Mouse (Mus musculus) forebrain, postnatal 0 days (tissue): Measurements from ENCODE around the gene Efna5. TPM values are rescaled to one million over a fixed set of nuclear protein-coding genes. Genes with fewer than 3 reads are reported as not detected.

Experiments used
- ATAC-seq: fragments of 200-750 bp; cut with Nextera tagmentation; 2 replicates; pipeline ENCODE4 v1.8.0; 2017; ENCODE audit warnings: mild to moderate bottlenecking, moderate library complexity
- DNase-seq: peaks from one replicate; pipeline ENCODE4 v3.0.0-alpha.2; 2015
- H3K27ac ChIP-seq: fragments of 300-500 bp; sonication (generic); 2 replicates; pipeline ENCODE4 v1.5.1; 2014; ENCODE audit warnings: low read depth, mild to moderate bottlenecking, antibody characterized with exemption, low read length, moderate library complexity, mixed read lengths
- H3K27me3 ChIP-seq: fragments of 300-500 bp; sonication (generic); 2 replicates; pipeline ENCODE4 v1.6.1; 2014; ENCODE audit warnings: mild to moderate bottlenecking, low read length, mixed read lengths; ENCODE audit not compliant: insufficient read depth
- H3K36me3 ChIP-seq: fragments of 300-500 bp; sonication (generic); 2 replicates; pipeline ENCODE4 v1.6.1; 2014; ENCODE audit warnings: mild to moderate bottlenecking, moderate library complexity; ENCODE audit not compliant: insufficient read depth
- H3K4me1 ChIP-seq: fragments of 300-500 bp; sonication (generic); 2 replicates; pipeline ENCODE4 v1.6.1; 2014; ENCODE audit warnings: antibody characterized with exemption; ENCODE audit not compliant: insufficient read depth
- H3K4me2 ChIP-seq: fragments of 300-500 bp; sonication (generic); 2 replicates; pipeline ENCODE4 v1.6.1; 2014; ENCODE audit warnings: low read depth, mild to moderate bottlenecking, moderate library complexity
- H3K4me3 ChIP-seq: fragments of 300-500 bp; sonication (generic); 2 replicates; pipeline ENCODE4 v1.5.1; 2014; ENCODE audit warnings: low read depth, low read length, mixed read lengths
- H3K9ac ChIP-seq: fragments of 300-500 bp; sonication (generic); 2 replicates; pipeline ENCODE4 v1.6.1; 2014; ENCODE audit warnings: mild to moderate bottlenecking
- H3K9me3 ChIP-seq: fragments of 300-500 bp; sonication (generic); 2 replicates; pipeline ENCODE4 v1.6.1; 2016; ENCODE audit warnings: low read length
- CTCF ChIP-seq: sonication (generic); IDR thresholded peaks from 2 replicates; pipeline ENCODE4 v1.5.1; 2016; ENCODE audit warnings: antibody characterized with exemption, control low read depth, low read depth
- WGBS: fragments of 180-500 bp; shearing (Covaris S2); extraction: QIAGEN DNeasy Blood & Tissue Kit; methylation state at CpG from one replicate; pipeline ENCODE4 v1.1.7; 2014; 5-methylcytosine and 5-hydroxymethylcytosine counted together
- polyA plus RNA-seq: library from polyadenylated mRNA; unstranded; fragments of >200 nt; fragmentation: Nextera tagmentation; extraction: Ambion mirVana; gene quantifications from 2 replicates; pipeline ENCODE4 v1.2.1, GENCODE M21; 2015
- total RNA-seq: library from RNA; depleted of rRNA; stranded (reverse); fragments of >200 nt; gene quantifications from 2 replicates; pipeline ENCODE4 v1.2.3, GENCODE M21; 2014

Efna5 gene
- total and polyA plus RNA-seq, 2 experiments from 2014 or later, result 7.0 to 27.0 TPM

DNA sequence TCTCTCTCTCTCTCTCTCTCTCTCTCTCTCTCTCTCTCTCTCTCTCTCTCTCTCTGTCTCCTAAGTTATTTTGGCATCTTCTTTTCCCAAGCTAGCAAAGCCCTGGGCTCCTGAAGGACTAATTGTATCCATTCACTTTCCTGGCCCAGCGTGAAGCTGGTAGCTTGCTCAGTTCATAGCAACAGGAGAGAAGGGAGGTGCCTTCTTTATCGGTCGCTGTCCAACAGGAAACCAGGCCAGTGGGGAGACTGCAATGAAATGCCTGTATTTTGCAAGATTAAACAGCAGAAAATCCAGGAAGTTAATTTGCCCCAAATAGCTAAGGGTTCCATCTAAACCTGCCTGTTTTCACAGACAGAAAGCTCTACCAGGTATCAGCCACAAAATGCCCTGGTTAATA is 5.4 kb downstream of the Efna5 start:
- WGBS, result 28% methylated on average over 3 of the region's 3 CpGs

DNA sequence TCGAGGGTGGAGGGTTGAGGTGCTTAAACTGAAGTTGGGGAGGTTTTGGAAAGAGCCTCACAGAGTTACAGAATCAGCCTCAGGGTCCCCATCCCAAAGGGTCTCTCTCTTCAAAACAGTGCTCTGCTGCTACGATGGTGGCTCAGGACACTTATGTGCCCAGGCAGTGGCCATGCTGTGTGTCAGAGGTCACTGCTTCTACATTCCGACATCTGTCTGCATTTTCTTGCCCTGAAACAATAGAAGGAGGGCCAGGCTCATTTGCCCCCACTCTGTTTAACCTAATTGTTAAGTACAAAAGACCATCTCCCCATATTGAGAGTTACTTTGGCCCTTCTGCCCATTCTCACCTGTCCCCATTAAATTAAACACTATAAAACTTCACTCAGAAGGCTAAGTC is 9.2 kb downstream of the Efna5 start:
- WGBS, result 13% methylated on average over 3 of the region's 3 CpGs
- no peak overlapping the region for H3K4me2 ChIP-seq
- no peak for TF ChIP-seq CTCF

More for the DNA sequence above, 5.4 kb downstream of the Efna5 start:
- H3K4me3 ChIP-seq, result no peak overlapping the region
- ATAC-seq, result no peak
- no peak overlapping the region for H3K4me2 ChIP-seq
- H3K27ac ChIP-seq, result no peak overlapping the region
- TF ChIP-seq CTCF, result no peak
- H3K9ac ChIP-seq, result no peak overlapping the region
- no peaks in the 10 kb centered on the region for H3K4me1 ChIP-seq
- peaks cover 22% of the 10 kb centered on the region; the same call in 1 of the 2 replicates for H3K27me3 ChIP-seq
- DNase-seq, result no peak
- no peaks in the 10 kb centered on the region for H3K36me3 ChIP-seq
- H3K9me3 ChIP-seq, result no peaks in the 10 kb centered on the region

DNA sequence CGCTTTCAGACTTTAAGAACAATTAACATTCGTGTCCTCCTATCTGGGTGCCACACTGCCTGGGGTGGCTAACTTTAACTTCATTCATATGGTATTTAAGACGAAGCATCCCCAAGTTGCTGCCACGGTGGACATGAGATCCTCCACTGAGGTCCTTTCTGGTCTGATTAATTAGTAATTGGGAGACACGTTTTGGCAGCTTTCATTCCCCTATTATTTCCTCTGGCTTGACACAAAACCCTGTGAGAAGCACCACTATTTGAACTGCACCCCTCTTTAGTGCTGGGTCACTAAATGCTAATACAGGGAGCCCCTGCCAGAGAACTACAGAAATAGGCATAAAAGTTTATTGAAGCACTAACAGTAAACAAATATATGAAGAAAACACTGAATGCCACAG is 9.9 kb downstream of the Efna5 start:
- peaks cover 5% of the 10 kb centered on the region; the same call in 1 of the 2 replicates for H3K27me3 ChIP-seq
- no peaks in the 10 kb centered on the region for H3K36me3 ChIP-seq
- 18% methylated on average over 5 of the region's 5 CpGs for WGBS
- H3K4me2 ChIP-seq, result no peak overlapping the region
- ATAC-seq, result no peak
- no peak overlapping the region for H3K27ac ChIP-seq
- H3K4me1 ChIP-seq, result no peaks in the 10 kb centered on the region
- no peaks in the 10 kb centered on the region for H3K9me3 ChIP-seq
- DNase-seq, result no peak
- TF ChIP-seq CTCF, result no peak
- H3K9ac ChIP-seq, result no peak overlapping the region
- no peak overlapping the region for H3K4me3 ChIP-seq

More for the DNA sequence above, 9.2 kb downstream of the Efna5 start:
- no peak overlapping the region for H3K27ac ChIP-seq
- no peak overlapping the region for H3K4me3 ChIP-seq
- H3K36me3 ChIP-seq, result no peaks in the 10 kb centered on the region
- peaks cover 5% of the 10 kb centered on the region; the same call in 1 of the 2 replicates for H3K27me3 ChIP-seq
- ATAC-seq (no peak), DNase-seq (no peak)
- no peaks in the 10 kb centered on the region for H3K4me1 ChIP-seq
- H3K9ac ChIP-seq, result no peak overlapping the region
- H3K9me3 ChIP-seq, result no peaks in the 10 kb centered on the region

DNA sequence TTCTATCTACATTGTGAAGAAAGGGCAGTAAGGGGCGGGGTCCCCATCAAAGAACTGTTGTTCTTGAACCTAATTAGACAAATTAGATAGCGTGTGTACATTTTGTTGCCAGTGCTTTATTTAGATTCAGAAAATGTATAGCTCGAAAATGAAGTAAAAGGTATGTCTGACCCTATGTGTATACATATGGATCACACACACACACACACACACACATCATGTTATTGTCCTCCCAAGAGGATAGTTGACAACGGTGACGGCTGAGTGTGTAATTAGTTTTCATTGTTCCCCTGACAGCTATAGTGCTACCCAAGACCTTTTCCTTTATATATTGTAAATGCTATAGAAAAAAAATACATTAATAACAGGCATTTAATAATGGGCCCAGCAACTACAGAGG is 10.7 kb downstream of the Efna5 start:
- peaks cover 5% of the 10 kb centered on the region; the same call in 1 of the 2 replicates for H3K27me3 ChIP-seq
- no peak overlapping the region for H3K4me2 ChIP-seq
- 34% methylated on average over 5 of the region's 5 CpGs for WGBS
- H3K27ac ChIP-seq, result no peak overlapping the region
- no peaks in the 10 kb centered on the region for H3K4me1 ChIP-seq
- DNase-seq (no peak), ATAC-seq (no peak)
- no peak overlapping the region for H3K9ac ChIP-seq
- no peak for TF ChIP-seq CTCF
- H3K36me3 ChIP-seq, result no peaks in the 10 kb centered on the region
- no peaks in the 10 kb centered on the region for H3K9me3 ChIP-seq
- H3K4me3 ChIP-seq, result no peak overlapping the region

DNA sequence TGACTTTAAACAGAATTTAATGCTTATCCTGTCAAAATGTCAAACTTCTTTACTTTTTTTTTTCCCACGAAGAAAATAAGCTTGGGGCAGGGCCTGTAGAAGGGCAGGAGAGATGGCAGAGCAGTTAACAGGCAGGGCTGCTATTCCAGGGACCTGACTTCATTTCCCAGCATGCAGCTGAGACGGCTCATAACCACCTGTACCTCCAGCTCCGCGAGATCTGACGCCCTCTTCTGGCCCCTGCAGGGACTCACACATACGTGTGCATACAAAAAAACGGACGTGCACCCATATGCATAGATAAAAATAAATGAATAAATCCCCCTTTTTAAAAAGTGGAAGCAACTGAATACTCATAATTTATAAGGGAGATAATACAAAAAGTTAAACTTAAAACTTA is 16.2 kb downstream of the Efna5 start:
- no peak for TF ChIP-seq CTCF
- Histone ChIP-seq H3K4me1 (0 out of 2 replicates have a peak, but pooled peaks cover 3% of the 10 kb centered on the region), H3K9ac (no peak overlapping the region), H3K4me3 (no peak overlapping the region), H3K27me3 (no peaks in the 10 kb centered on the region), H3K36me3 (no peaks in the 10 kb centered on the region), H3K27ac (no peak overlapping the region), H3K9me3 (no peaks in the 10 kb centered on the region), H3K4me2 (no peak overlapping the region)
- WGBS, result 95% methylated on average over 8 of the region's 8 CpGs
- no peak for DNase-seq
- no peak for ATAC-seq

DNA sequence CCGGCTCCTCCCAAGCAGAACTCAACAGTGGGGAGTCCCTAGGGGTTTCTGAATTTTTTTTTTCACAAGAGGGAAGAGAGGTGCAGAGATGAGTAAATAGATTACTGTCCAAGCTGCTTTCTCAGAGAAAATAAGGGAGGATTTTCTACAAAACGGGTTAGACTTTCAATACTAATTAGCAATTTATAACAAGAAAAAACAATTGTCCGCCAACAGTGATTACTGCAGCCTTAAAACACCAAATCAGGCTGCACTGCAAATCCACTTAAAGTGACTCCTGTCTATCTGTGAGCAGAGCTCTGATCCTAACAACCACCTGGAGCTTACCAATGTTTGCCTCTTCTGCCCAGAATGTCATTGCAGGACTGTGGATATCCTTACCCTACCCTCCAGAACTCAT is 18.1 kb downstream of the Efna5 start:
- no peak for DNase-seq
- no peak for ATAC-seq
- no peak overlapping the region for H3K4me3 ChIP-seq
- H3K36me3 ChIP-seq, result no peaks in the 10 kb centered on the region
- H3K27ac ChIP-seq, result no peak overlapping the region
- TF ChIP-seq CTCF, result no peak
- H3K9ac ChIP-seq, result no peak overlapping the region
- 0 out of 2 replicates have a peak, but pooled peaks cover 3% of the 10 kb centered on the region for H3K4me1 ChIP-seq
- H3K4me2 ChIP-seq, result no peak overlapping the region
- WGBS, result 34% methylated on average over 3 of the region's 3 CpGs
- H3K27me3 ChIP-seq, result no peaks in the 10 kb centered on the region
- H3K9me3 ChIP-seq, result no peaks in the 10 kb centered on the region

DNA sequence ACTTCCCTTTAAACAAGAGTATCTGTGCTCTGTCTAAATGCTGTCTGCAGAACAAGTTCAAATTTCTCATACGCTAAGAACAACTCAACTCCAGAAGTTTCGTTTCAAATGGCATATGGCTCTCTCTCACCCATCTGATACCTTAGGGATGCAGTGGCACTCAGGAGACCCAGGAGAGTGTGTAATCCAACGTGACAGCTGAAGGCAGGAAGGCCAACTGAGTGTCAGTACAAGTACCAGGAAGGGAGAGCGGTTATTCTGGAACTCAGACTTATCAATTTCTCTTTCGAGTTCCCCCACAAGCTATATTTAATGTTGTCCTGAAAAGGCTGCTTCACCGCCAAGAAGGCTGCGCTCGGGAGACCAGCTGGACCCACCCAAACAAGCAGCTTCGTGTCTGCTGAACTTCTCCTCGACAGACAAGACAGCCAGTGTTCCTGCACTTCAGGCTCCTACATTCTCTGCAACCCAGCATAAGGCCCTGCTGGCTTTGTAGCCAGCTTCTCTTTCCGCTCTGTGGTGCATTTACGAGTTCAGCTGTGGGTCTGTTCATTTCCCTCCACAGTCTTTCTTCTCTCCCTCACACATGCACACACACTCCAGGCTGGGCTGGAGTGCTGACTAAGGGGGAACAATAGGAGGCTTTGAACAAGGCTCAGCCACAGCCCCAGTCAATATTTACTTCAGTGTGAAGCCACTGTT is 18.7 kb downstream of the Efna5 start:
- Histone ChIP-seq H3K36me3 (no peaks in the 10 kb centered on the region), H3K4me3 (no peak overlapping the region), H3K4me1 (0 out of 2 replicates have a peak, but pooled peaks cover 3% of the 10 kb centered on the region), H3K4me2 (0 out of 2 replicates have a peak overlapping the region, but pooled peaks have one; percentile 9), H3K27me3 (no peaks in the 10 kb centered on the region), H3K9me3 (no peaks in the 10 kb centered on the region), H3K27ac (no peak overlapping the region), H3K9ac (no peak overlapping the region)
- no peak for TF ChIP-seq CTCF
- ATAC-seq (peak; percentile 92), DNase-seq (peak; percentile 62)
- WGBS, result 28% methylated on average over 12 of the region's 12 CpGs
